Mouse (Mus musculus) bone marrow macrophage, adult 2 months (primary cell): Measurements from ENCODE around the gene Gja8.

Experiments
- CTCF ChIP-seq: IDR thresholded peaks from 2 replicates; pipeline ENCODE4 v1.5.1; 2012; ENCODE audit warnings: low read depth, mild to moderate bottlenecking, low read length, moderate library complexity
- POLR2A ChIP-seq: IDR thresholded peaks from 2 replicates; pipeline ENCODE4 v1.6.1; 2012; ENCODE audit warnings: mild to moderate bottlenecking, low read depth, low read length, borderline replicate concordance

- TF ChIP-seq CTCF = no peak
- no peak for TF ChIP-seq POLR2A
Observed at GRCm38 (mm10) chr3:96882061-96882849, 43.6 kb downstream of the Gja8 start.
